Mouse (Mus musculus) ZHBTc4 (cell line): ENCODE data around the gene Olfm1.

Experiments used
- DNase-seq: peaks from one replicate; pipeline ENCODE4 v3.0.0-alpha.2; 2011; ENCODE audit warnings: low read depth, low spot score

Olfm1 gene

GRCm38 (mm10) chr2:28204677-28205466 is 12.1 kb downstream of the Olfm1 start:
- DNase-seq: no peak

- DNase-seq: peak; percentile 85
These were observed 12.6 kb downstream of the Olfm1 start for GRCm38 (mm10) chr2:28205467-28205805.

- DNase-seq: no peak
These were observed 13.2 kb downstream of the Olfm1 start for GRCm38 (mm10) chr2:28205870-28206421.

- DNase-seq: peak; percentile 31
These were observed 13.7 kb downstream of the Olfm1 start for GRCm38 (mm10) chr2:28206472-28206871.

GRCm38 (mm10) chr2:28207200-28207750 is 14.5 kb downstream of the Olfm1 start:
- DNase-seq: no peak

GRCm38 (mm10) chr2:28208130-28208745 is 15.4 kb downstream of the Olfm1 start:
- no peak for DNase-seq

GRCm38 (mm10) chr2:28209211-28209610 is 16.4 kb downstream of the Olfm1 start:
- no peak for DNase-seq

- DNase-seq: no peak
These were observed 16.9 kb downstream of the Olfm1 start for GRCm38 (mm10) chr2:28209653-28210052.

GRCm38 (mm10) chr2:28210273-28210672 is 17.5 kb downstream of the Olfm1 start:
- no peak for DNase-seq

- DNase-seq: no peak
These were observed 18.9 kb downstream of the Olfm1 start for GRCm38 (mm10) chr2:28211531-28212281.

- DNase-seq: no peak
These were observed 20.1 kb downstream of the Olfm1 start for GRCm38 (mm10) chr2:28212911-28213310.

GRCm38 (mm10) chr2:28216211-28216775 is 23.5 kb downstream of the Olfm1 start:
- DNase-seq: no peak

- no peak for DNase-seq
These were observed 25.0 kb downstream of the Olfm1 start for GRCm38 (mm10) chr2:28217783-28218182.

- no peak for DNase-seq
These were observed 26.0 kb downstream of the Olfm1 start for GRCm38 (mm10) chr2:28218651-28219356.

- no peak for DNase-seq
These were observed 26.8 kb downstream of the Olfm1 start for GRCm38 (mm10) chr2:28219625-28220024.

- DNase-seq: no peak
These were observed 29.0 kb downstream of the Olfm1 start for GRCm38 (mm10) chr2:28221803-28222202.

- no peak for DNase-seq
These were observed 32.0 kb downstream of the Olfm1 start for GRCm38 (mm10) chr2:28224819-28225218.

- no peak for DNase-seq
These were observed 33.1 kb downstream of the Olfm1 start for GRCm38 (mm10) chr2:28225906-28226305.

- no peak for DNase-seq
These were observed 34.2 kb downstream of the Olfm1 start for GRCm38 (mm10) chr2:28226971-28227370.

- no peak for DNase-seq
These were observed 34.9 kb downstream of the Olfm1 start for GRCm38 (mm10) chr2:28227589-28228191.

- no peak for DNase-seq
These were observed 35.6 kb downstream of the Olfm1 start for GRCm38 (mm10) chr2:28228364-28228763.
